Mouse (Mus musculus): ENCODE results near the gene Zfp110.
A peak's percentile ranks its signal among the peaks of the same experiment; 100 is the strongest.

The Zfp110 gene

DNA sequence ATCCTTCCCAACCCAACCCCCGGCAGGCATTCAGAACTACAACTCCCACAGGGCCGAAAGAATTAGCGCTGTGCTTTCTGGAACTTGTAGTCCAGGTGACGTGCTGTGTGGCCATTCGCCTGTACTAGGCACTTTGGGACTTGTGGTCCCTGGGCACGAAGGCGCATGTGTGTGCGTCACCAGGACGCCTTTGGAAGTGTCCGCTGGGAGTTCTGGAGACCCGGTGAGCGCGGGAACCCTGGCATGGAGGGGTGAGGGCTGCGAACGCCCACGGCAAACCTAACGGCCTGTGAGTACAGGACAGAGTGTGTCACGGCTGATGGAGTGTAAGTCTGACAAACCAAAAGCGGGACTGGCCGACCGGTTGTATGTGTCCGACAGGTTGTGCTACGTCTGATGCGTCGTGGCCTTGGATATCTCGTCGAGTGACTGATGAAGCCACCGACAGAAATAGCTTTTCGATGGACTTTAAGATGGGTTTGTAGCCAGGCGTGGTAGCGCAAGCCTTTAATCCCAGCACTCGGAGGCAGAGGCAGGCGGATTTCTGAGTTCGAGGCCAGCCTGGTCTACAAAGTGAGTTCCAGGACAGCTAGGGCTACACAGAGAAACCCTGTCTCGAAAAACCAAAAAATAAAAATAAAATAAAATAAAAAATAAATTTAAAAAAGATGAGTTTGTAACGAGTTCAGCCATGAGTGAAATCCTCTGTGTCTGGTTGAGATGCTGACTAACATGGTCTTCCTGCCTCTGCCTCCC is 63.3 kb downstream of the Zfp110 start, which contains the start of gene Zscan22:
Gene Zscan22, plus strand, starts transcription at position 161 of the 756 bp plus-strand sequence.
- peak; percentile 85 for DNase-seq
